Mouse (Mus musculus) urinary bladder, adult 2 months (tissue): Measurements from ENCODE around the gene Sept7. TPM values are rescaled to one million over a fixed set of nuclear protein-coding genes. Genes with fewer than 3 reads are reported as not detected.
"Not testable (repeated sequence)": the region's sequence is repeated elsewhere in the genome, so short reads cannot be mapped to it uniquely, and the experiment has no call there.

Source experiments
- DNase-seq: peaks from one replicate; pipeline ENCODE4 v3.0.0; 2022; ENCODE audit warnings: low spot score
- polyA plus RNA-seq: library from polyadenylated mRNA; depleted of rRNA; stranded (reverse); fragments of >200 nt; gene quantifications from 2 replicates; pipeline ENCODE4 v1.2.3, GENCODE M21; 2012; rRNA removed

Gene Sept7
- polyA plus RNA-seq, result 112 and 123 TPM in 2 replicates

DNA sequence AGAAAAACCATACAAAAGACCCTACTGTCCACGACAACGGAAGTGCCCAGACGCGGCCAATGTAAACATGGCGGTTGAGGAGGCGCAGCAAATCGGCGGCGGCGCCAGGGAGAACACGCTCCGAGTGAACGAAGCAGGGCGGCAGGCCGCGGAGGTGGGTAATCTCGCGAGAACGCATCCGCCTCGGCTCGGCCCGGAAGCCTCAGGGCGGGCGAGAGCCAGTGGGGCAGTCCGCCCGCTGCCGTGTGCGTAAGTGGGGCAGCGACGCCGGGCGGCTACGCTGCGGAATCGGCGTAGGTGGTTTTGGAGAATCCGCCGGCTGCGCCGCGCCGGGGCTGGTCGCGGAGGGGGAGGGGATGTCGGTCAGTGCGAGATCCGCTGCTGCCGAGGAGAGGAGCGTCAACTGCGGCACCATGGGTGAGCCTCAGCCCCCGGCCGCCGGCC lies at the start of gene Sept7:
Sept7 (plus strand) TSS at position 157 of the 444 bp plus-strand sequence.
- peak; percentile 100 for DNase-seq

DNA sequence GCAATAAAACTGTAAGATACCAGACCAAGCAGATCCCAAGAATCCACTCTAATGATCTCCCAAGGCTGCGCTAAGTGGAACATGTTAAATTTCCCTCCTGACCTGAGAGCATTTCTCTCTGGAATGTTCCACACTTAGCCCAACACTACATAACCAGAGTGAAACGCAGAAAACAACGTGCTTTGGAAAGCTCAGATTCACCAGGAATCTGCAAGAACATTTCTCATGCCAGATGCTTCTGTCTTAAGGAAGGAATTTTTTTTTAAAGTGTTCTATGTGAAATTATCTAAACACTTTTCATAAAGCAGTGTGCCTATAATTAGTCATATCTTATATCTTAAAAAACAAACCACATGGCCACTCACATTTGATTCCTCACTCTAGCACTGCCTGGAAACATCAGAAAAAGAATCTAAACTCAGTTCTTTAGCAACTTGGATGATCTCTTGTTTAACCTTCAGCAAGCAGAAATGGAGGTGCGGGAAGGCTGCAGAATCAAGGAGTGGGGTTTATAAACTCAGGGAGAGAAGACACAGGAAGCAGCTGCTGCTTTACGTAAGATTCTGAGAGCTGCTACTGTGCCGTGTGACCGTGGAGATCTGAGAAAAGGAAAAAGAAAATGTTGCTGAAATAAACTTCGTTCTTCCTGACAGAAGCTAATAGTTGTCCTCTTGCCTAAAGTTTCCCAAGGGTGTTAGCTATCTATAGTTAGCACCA lies 44.0 kb upstream of the Sept7 start:
- no peak for DNase-seq

DNA sequence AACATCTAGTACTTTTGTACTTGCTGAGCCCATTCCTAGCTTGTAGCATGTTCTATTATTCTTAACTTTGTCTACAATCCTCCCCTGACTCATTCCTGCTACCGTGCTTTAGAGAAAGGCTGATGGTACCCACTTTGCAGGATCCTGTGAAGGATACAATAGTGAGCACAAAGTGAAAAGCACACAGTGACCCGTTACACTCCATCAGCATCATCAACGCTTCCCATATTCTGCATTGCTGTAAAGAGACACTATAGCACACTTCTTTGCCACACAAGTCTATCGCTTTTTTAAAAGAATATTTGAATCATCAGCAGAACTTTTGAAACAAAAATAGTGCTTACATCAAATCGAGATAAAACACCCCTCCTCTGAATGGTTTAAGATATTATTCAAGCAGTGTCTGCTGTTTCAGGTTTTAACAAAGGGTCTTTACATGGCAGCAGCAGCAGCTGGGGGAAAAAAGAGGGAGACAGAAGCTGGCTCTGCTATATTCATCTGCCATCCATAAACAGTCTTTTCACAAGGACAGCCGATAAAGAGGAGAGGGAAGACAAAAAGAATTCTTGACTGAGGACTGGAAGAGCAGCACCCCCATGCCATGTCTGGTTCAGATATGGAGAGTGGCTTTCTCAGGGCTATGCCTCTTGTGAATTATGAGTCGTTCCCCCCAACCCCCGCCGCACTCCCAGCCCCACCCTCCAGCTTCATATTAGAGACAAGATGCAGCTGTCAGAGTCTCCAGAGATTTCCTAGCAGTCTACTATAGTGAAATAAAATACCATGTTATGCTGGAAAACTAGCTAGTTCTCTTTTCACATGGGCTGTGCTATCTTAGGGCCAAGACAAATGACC lies 39.7 kb upstream of the Sept7 start:
- DNase-seq, result no peak

DNA sequence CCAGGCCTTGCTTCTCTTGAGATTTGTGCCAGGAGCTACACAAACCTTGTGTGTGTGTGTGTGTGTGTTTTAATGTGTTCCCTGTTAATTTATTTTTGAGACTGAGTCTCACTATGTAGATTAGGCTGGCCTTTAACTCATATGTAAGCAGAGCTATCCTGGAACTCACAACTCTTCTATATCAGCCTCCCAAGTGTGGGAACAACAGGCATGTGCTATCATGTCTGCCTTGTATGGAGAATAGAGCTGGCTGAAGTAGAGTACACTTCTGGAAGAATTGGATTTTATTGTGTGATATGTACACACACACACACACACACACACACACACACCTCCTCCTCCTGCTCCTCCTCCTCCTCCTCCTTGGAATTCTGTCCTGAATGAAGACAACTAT lies 39.1 kb upstream of the Sept7 start:
- DNase-seq, result no peak

DNA sequence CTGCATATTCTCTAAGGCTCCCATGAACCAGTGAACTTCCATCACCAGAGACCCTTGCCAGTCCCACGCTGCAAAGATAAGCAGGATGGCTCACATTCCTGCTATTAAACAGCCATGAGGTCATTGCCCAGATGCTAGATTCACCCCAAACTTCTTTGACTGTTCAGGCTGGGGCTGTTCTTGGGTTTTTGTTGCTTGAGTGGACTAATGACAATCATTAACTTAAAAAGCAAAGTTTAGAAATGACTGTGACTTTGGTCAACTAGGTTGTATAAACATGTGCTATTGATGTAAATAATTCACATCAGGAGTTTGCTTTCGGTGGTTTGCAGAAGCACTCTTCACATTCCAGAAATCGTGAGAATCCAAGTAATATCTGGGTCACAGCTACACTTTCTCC lies 36.8 kb upstream of the Sept7 start:
- DNase-seq, result no peak

DNA sequence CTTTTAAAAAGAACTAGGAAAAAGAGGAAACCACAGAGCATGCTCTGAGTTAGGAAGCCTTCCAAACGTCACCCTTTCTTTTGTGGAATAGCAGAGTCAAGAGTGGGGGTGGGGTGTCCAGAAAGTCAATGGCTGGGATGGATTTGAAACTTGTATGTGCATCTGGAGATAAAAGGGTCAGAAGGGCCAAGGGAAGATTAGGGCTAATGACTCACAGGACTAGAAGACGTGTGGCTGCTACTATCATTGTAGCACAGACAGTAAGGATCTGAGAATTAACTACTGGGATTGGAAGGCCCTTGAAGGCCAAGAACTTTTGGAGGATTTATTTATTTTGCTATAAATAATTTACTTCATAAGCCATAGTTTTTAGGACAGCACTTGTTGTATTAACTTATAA lies 36.0 kb upstream of the Sept7 start:
- DNase-seq, result no peak

DNA sequence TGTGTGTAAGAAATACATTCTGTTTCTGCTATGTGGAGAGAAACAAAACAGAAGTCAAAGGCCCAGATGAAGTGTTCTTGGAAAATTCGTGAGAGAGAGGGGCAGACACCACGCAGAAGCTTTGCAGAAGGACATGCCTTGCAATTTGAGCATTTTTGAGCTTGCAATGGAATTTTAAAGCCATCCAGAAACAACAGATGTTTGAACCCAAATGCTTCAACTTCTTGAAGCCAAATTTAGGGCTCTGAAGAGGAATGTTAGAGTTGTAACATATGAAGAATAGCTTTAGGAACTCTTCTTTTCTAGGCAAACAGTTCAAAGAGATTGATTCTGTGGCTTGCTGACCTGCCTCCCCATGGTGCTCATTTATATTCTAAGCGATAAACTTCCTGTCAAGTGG lies 33.3 kb upstream of the Sept7 start:
- DNase-seq, result no peak

GRCm38 (mm10) chr9:25219882-25220281 lies 32.4 kb upstream of the Sept7 start:
- no peak for DNase-seq

DNA sequence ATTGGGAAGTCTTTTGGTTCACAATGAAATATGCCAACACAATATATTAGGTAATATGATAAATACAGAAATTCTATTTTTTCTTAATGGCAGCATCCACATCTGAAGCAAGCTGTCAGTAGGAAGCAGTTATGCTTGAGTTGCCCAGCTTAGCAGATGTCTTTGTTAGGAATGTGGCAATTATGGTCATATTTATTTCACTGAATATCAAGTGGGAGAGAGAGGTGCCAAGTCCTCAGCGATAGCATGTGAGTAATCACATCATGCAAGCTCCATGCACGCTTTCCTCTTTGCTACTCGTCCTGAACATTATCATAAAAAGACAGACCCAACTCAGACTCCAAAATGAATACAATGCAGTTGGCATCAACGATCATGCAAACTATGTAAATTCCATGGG lies 27.3 kb upstream of the Sept7 start:
- DNase-seq, result no peak

GRCm38 (mm10) chr9:25229740-25230139 lies 22.5 kb upstream of the Sept7 start:
- DNase-seq, result no peak

- DNase-seq, result no peak
Observed at GRCm38 (mm10) chr9:25230213-25231039, 21.8 kb upstream of the Sept7 start.

DNA sequence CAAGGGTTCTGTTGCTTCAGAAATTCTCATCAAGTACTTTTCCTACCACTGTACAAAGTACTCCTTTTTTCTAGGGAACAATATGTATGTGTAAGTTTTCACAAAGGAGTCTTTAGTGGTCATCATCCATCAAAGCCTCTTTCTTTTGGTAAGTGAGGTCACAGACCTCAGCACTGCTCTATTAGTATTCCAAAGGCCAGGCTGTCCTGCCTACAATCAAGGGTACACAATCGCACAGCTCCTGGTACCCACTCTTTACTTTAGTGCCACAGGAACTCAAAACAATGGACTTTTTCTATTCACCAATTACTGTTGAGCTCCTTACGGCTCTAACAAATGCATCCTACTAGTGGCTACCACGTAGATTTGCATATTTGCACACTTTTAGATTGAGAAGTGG lies 11.2 kb upstream of the Sept7 start:
- no peak for DNase-seq

DNA sequence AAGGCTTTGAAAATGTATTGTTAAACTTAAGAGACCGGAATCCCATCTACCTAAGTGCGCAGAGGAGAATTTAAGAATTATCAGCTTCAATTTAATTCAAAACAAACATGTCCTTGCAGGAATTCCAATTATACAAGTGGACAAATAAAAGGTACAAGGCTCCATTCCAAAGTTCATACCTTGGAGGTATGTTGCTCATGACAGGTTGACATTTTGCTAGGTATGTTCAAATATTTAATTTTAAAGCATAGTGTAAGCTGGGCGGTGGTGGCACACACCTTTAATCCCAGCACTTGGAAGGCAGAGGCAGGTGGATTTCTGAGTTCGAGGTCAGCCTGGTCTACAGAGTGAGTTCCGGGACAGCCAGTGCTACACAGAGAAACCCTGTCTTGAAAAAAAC lies 10.5 kb upstream of the Sept7 start:
- not testable (repeated sequence) for DNase-seq

DNA sequence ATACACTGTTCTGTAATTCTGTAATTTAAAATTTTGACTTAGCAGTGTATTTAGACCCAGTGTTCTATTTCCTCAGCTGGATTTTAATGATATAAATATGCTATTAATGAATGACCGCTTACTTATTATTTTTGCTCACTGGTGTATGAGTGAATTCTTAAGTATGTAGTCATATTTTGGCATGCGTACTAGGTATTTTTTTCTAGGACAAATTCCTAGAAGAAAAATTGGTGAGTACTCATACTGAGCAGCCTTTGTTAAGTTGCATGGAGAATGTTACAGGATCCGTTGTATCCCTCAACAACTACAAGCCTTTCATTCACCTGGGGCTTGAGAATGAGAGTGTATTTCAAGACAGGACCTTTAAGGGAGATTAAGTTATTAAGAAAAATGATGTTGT lies 10.0 kb upstream of the Sept7 start:
- no peak for DNase-seq

DNA sequence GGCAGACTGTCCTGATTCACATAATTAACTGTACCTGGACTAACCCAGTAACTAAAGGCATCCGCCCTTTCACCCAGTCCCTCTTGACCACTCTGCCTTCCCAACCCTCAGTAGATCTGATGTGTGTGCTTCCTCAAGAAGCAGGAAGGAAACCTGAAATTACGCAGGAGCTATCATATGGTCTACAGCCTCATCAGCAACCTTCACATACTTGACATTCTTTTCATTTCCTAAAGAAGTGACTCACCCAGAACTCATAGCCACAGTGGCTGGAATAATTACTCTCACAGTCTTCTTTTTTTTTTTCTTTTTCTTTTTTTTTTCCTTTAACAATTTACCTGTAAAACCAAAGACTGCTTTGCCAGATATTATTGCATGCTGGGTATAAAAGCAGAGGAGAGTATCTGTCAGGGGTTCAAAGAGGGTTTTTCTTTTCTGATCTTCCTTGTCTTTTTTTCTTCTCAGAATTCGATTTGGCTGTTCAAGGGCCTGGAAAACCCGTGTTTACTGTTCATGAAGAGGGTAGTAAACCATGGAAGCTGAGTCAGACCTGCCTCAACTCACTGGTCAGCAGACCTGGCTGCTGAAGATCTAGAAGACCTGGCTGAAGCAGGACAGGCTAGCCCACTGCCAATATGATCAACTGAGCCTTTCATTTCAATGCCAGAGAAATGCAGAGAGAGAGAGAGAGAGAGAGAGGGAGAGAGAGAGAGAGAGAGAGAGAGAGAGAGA lies 8.1 kb upstream of the Sept7 start:
- no peak for DNase-seq

GRCm38 (mm10) chr9:25245125-25245524 lies 7.1 kb upstream of the Sept7 start:
- no peak for DNase-seq

GRCm38 (mm10) chr9:25246508-25246907 lies 5.7 kb upstream of the Sept7 start:
- DNase-seq, result no peak

- no peak for DNase-seq
Observed at GRCm38 (mm10) chr9:25251174-25251573, 1.1 kb upstream of the Sept7 start.

- DNase-seq, result peak; percentile 88
Observed at GRCm38 (mm10) chr9:25251611-25252282, 492 bp upstream of the Sept7 start.

DNA sequence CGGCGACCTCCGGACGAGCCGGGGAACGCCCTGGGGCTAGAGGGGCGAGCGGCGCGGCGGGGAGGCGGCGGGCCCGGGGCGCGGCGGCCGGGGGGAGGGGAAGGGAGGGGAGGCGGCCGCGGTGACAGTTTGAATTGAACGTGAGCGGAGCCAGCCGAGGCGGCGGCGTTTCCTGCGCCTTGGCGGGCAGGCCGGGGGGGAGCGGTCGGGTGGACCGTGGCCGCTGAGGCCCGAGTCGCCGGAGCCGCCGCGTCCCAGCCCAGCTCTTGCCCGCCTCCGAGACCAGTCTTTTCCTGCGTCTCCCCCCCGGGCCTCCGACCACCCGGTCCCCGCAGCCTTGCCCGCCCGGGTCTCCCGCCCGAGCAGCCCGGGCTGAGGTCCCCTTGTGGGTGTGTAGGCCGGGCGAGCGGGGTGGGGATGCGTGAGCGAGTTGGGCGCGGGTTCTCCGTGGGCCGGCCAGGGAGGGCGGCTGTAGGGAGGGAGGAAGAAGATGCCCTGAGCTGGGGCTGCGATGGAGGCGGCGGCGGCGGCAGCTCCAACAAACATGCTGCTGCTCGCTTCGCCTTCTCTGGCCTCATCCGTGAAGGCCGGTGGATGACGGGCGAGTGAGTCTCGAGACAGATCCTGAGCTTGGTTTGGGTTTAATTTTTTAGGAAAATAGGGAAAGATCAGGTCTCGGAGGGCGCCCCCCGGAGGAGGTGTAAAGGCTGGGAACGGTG lies 679 bp downstream of the Sept7 start:
- peak; percentile 68 for DNase-seq
